Mouse (Mus musculus) CH12.LX (cell line): ENCODE measurements at regions not wholly inside any gene's neighbourhood (a gene's known extent, or its start where the extent isn't known, plus 50 kb on each side); places are given as distances from the start of the nearest gene placed in this dataset.

Source experiments
- CTCF ChIP-seq, 2 experiments: IDR thresholded peaks in 1 of 2; conservative IDR thresholded peaks in 1 of 2; 2 replicates each; pipeline ENCODE4 v1.5.1; 2011 to 2012; ENCODE audit warnings: low read depth in 2 of 2, low read length in 2 of 2, improper control_type of control experiment in 1 of 2, inconsistent platforms in 1 of 2, mild to moderate bottlenecking in 1 of 2, moderate library complexity in 1 of 2
- HCFC1 ChIP-seq: IDR thresholded peaks from 2 replicates; pipeline ENCODE4 v1.6.1; 2012; ENCODE audit warnings: low read depth, mild to moderate bottlenecking, inconsistent platforms, low read length, improper control_type of control experiment
- JUND ChIP-seq: conservative IDR thresholded peaks from 2 replicates; pipeline ENCODE4 v1.6.1; 2011; ENCODE audit warnings: low read depth, low read length, improper control_type of control experiment
- MAX ChIP-seq: IDR thresholded peaks from 2 replicates; pipeline ENCODE4 v1.6.1; 2011; ENCODE audit warnings: low read length, improper control_type of control experiment
- NELFE ChIP-seq: IDR thresholded peaks from 2 replicates; pipeline ENCODE4 v1.6.1; 2011; ENCODE audit warnings: low read depth, low read length, improper control_type of control experiment
- POLR2A ChIP-seq: IDR thresholded peaks from 2 replicates; pipeline ENCODE4 v1.6.1; 2011; ENCODE audit warnings: low read depth, mild to moderate bottlenecking, improper control_type of control experiment, low read length
- SMC3 ChIP-seq: IDR thresholded peaks from 2 replicates; pipeline ENCODE4 v1.6.1; 2011; ENCODE audit warnings: low read depth, low read length, improper control_type of control experiment
- TBP ChIP-seq: conservative IDR thresholded peaks from 2 replicates; pipeline ENCODE4 v1.6.1; 2011; ENCODE audit warnings: low read depth, low read length, improper control_type of control experiment
- TCF12 ChIP-seq: IDR thresholded peaks from 2 replicates; pipeline ENCODE4 v1.6.1; 2014; ENCODE audit warnings: low read depth, mild to moderate bottlenecking, inconsistent platforms, low read length, improper control_type of control experiment
- ZC3H11A ChIP-seq: IDR thresholded peaks from 2 replicates; pipeline ENCODE4 v1.6.1; 2012; ENCODE audit warnings: low read depth, mild to moderate bottlenecking, inconsistent platforms, low read length, improper control_type of control experiment

DNA sequence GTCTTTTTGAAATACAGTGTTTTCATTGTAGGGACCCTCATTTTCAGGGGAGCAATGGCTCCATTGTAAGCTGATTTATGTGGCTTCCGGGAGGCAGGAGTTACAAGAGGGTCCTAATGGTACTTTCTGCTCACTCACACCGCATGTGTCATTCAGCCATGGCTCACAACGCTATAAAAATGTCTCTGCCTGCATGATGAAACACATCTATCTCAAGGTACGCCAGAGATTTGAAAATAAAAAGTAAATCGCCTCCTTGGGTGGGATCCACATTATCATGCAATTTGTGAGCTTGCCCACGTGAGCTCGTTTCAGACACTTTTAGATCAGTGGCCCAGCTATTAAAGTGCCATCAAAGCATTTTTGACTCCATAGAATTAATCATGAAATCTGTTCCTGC, 557.2 kb downstream of the Mat2b start:
- no peak for TF ChIP-seq JUND
- no peak for TF ChIP-seq CTCF (conservative IDR thresholded peaks at IDR 0.05 in 1 of 2, IDR thresholded peaks at IDR 0.05 in 1 of 2; ENCODE audit: low read depth in 2 of 2, low read length in 2 of 2)
- TF ChIP-seq POLR2A: no peak
- no peak for TF ChIP-seq TBP
- TF ChIP-seq TCF12: no peak
- no peak for TF ChIP-seq SMC3
- TF ChIP-seq MAX: no peak
- TF ChIP-seq HCFC1: no peak
- no peak for TF ChIP-seq NELFE
- TF ChIP-seq ZC3H11A: no peak
